Mouse (Mus musculus) midbrain, embryonic 16.5 days (tissue): ENCODE results near the gene Lbh. TPM values are rescaled to one million over a fixed set of nuclear protein-coding genes. Genes with fewer than 3 reads are reported as not detected.

ENCODE experiments used
- ATAC-seq: fragments of 200-750 bp; cut with Nextera tagmentation; 2 replicates; pipeline ENCODE4 v1.8.0; 2017; ENCODE audit warnings: moderate TSS enrichment
- H3K27ac ChIP-seq: fragments of 300-500 bp; sonication (generic); 2 replicates; pipeline ENCODE4 v1.5.1; 2014; ENCODE audit warnings: mild to moderate bottlenecking, low read length, mixed read lengths
- H3K27me3 ChIP-seq: fragments of 300-500 bp; sonication (generic); 2 replicates; pipeline ENCODE4 v1.6.1; 2014; ENCODE audit warnings: low read depth, low read length, mixed read lengths; ENCODE audit not compliant: control insufficient read depth, insufficient read depth
- H3K36me3 ChIP-seq: fragments of 300-500 bp; sonication (generic); 2 replicates; pipeline ENCODE4 v1.6.1; 2014; ENCODE audit warnings: mild to moderate bottlenecking, low read length, moderate library complexity, mixed read lengths; ENCODE audit not compliant: control insufficient read depth, insufficient read depth
- H3K4me1 ChIP-seq: fragments of 300-500 bp; sonication (generic); 2 replicates; pipeline ENCODE4 v1.6.1; 2014; ENCODE audit warnings: mild to moderate bottlenecking, low read length, mixed read lengths; ENCODE audit not compliant: control insufficient read depth, insufficient read depth
- H3K4me2 ChIP-seq: fragments of 300-500 bp; sonication (generic); 2 replicates; pipeline ENCODE4 v1.6.1; 2014; ENCODE audit warnings: mild to moderate bottlenecking, low read length, mixed read lengths
- H3K4me3 ChIP-seq: fragments of 300-500 bp; sonication (generic); 2 replicates; pipeline ENCODE4 v1.5.1; 2014; ENCODE audit warnings: low read depth, mild to moderate bottlenecking, low read length, moderate library complexity, mixed read lengths
- H3K9ac ChIP-seq: fragments of 300-500 bp; sonication (generic); 2 replicates; pipeline ENCODE4 v1.6.1; 2014; ENCODE audit warnings: low read depth, low read length, mixed read lengths
- H3K9me3 ChIP-seq: fragments of 300-500 bp; sonication (generic); replicated peaks from 2 replicates; pipeline ENCODE4 v1.6.1; 2014; ENCODE audit warnings: mild to moderate bottlenecking, low read length, mixed read lengths; ENCODE audit not compliant: control insufficient read depth, poor library complexity, severe bottlenecking
- WGBS: fragments of 180-500 bp; shearing (Covaris S2); extraction: QIAGEN DNeasy Blood & Tissue Kit; methylation state at CpG from one replicate; pipeline ENCODE4 v1.1.7; 2014; 5-methylcytosine and 5-hydroxymethylcytosine counted together
- polyA plus RNA-seq: library from polyadenylated mRNA; unstranded; fragments of >200 nt; fragmentation: Nextera tagmentation; extraction: Ambion mirVana; gene quantifications from 2 replicates; pipeline ENCODE4 v1.2.1, GENCODE M21; 2015

Lbh gene
- polyA plus RNA-seq, 1 experiment from 2014 or later: 4.0 TPM

DNA sequence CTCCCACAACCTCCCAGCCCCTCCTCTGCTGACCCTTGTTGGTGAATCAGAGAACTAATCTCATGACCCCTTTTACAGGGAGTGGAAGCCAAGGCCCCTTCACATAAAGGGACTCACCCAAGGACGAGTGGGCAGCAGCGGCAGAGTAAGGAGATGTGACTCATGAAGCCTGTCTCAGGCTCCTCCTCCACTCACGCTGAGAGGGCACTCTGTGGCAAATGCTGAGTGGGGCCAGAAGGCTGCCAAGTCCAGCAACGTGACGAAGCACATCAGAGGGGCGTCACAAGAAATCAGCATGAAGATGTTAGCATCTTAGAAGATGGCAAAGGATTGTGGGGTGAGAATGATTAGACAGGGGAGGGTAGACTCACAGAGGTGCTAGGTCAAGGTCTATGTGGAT, 64.1 kb downstream of the Lbh start:
- Histone ChIP-seq H3K27me3 (no peaks in the 10 kb centered on the region), H3K4me1 (no peaks in the 10 kb centered on the region), H3K36me3 (no peaks in the 10 kb centered on the region), H3K4me3 (no peak overlapping the region), H3K4me2 (no peak overlapping the region), H3K9ac (no peak overlapping the region), H3K27ac (no peak overlapping the region), H3K9me3 (no peaks in the 10 kb centered on the region)
- ATAC-seq: no peak
- WGBS: 76% methylated on average over 6 of the region's 6 CpGs

DNA sequence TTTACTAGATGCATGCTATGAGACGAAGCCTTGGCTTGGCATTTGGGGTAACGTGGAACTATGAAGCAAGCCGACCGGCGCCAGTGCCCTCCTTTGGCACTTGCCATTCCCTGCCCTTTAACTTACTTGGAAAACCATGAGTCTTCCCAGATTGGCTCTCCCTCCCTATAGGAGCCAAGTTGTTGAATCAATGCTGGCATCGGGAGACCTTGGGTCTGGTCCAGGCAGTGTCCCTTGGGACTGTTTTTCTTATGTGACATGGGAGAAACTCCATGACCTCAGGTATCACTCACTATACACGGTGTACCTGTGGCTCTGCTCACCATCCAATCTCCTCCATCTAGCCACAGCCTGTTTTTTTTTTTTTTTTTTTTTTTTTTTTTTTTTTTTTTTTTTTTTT, 65.4 kb downstream of the Lbh start:
- H3K27me3 ChIP-seq: no peaks in the 10 kb centered on the region
- H3K4me2 ChIP-seq: no peak overlapping the region
- 91% methylated on average over 7 of the region's 7 CpGs for WGBS
- H3K27ac ChIP-seq: no peak overlapping the region
- H3K9ac ChIP-seq: no peak overlapping the region
- no peaks in the 10 kb centered on the region for H3K36me3 ChIP-seq
- no peaks in the 10 kb centered on the region for H3K4me1 ChIP-seq
- ATAC-seq: no peak
- no peaks in the 10 kb centered on the region for H3K9me3 ChIP-seq
- no peak overlapping the region for H3K4me3 ChIP-seq

DNA sequence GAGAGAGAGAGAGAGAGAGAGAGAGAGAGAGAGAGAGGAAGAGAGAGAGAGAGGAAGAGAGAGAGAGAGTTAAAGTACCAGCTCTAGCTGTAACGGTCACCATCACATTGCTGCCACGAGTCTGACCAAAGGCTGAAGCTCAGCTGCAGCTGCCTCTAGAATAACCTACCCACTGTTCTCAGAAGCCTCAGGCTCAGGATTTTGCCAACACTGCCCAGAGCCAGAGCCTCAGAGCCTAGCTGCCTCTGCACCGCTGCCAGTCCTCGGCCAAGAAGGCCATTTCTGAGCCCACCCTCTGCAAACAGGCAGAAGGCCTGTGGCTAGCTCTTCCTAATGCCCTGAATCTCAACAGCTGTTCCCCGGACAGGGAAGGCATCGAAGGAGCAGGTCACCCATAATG, 70.9 kb downstream of the Lbh start:
- H3K9me3 ChIP-seq: no peaks in the 10 kb centered on the region
- no peaks in the 10 kb centered on the region for H3K36me3 ChIP-seq
- H3K4me2 ChIP-seq: no peak overlapping the region
- no peak overlapping the region for H3K9ac ChIP-seq
- H3K27ac ChIP-seq: no peak overlapping the region
- H3K4me1 ChIP-seq: no peaks in the 10 kb centered on the region
- 84% methylated on average over 6 of the region's 6 CpGs for WGBS
- H3K4me3 ChIP-seq: no peak overlapping the region
- ATAC-seq: no peak
- no peaks in the 10 kb centered on the region for H3K27me3 ChIP-seq

Other genes with a start within 250 kb of the Lbh start
- 114 and 116 TPM in 2 replicates for gene Ypel5, start 81.9 kb upstream of the Lbh start, polyA plus RNA-seq
- 12.3 and 14.5 TPM in 2 replicates for gene Lclat1, start 189.7 kb downstream of the Lbh start, polyA plus RNA-seq